Mouse (Mus musculus): ENCODE data around the gene L3hypdh. TPM values are rescaled to one million over a fixed set of nuclear protein-coding genes. Genes with fewer than 3 reads are reported as not detected.
A peak's percentile ranks its signal among the peaks of the same experiment; 100 is the strongest.

L3hypdh gene
- polyA plus RNA-seq, 1 experiment: 4.4 TPM

GRCm38 (mm10) chr12:72086166-72086825 is 1.1 kb upstream of the L3hypdh start:
- TF ChIP-seq CTCF (IDR thresholded peaks at IDR 0.05; ENCODE audit: extremely low read depth, insufficient read depth, low read length) (no peak), POLR2A (IDR thresholded peaks at IDR 0.05; ENCODE audit: extremely low read depth, insufficient read depth, low read length) (0 out of 2 replicates have a peak, but pooled peaks have one; percentile 76)
- Histone ChIP-seq H3K4me3 (ENCODE audit: insufficient read depth, low read length) (peak overlapping the region; percentile 64), H3K27ac (ENCODE audit: insufficient read depth, low read length) (peak overlapping the region; percentile 55), H3K4me1 (ENCODE audit: control insufficient read depth, insufficient read depth, low read length) (peaks cover 4% of the 10 kb centered on the region; the same call in 1 of the 2 replicates)

DNA sequence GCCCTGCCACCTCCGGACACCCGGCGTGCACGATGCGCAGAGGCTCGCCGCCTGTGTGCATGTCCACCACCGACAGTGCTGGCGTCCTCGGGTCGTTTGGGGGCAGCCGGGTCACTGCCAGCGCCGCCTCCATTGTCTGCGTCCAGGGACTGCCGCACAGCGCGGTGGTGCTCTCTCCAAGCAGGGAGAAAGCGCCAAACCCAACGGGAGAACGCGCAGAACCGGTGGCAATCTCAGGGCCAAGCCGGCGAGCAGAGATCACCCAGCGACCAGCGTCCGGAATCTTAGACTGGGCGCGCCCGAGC is 263 bp downstream of the L3hypdh start:
- peak overlapping the region; percentile 66 for H3K27ac ChIP-seq (ENCODE audit: insufficient read depth, low read length)
- no peak for TF ChIP-seq CTCF (IDR thresholded peaks at IDR 0.05; ENCODE audit: extremely low read depth, insufficient read depth, low read length)
- no peak for TF ChIP-seq POLR2A (IDR thresholded peaks at IDR 0.05; ENCODE audit: extremely low read depth, insufficient read depth, low read length)
- peak overlapping the region; percentile 64 for H3K4me3 ChIP-seq (ENCODE audit: insufficient read depth, low read length)
- peaks cover 4% of the 10 kb centered on the region; the same call in 1 of the 2 replicates for H3K4me1 ChIP-seq (ENCODE audit: control insufficient read depth, insufficient read depth, low read length)

- Histone ChIP-seq H3K4me1 (ENCODE audit: control insufficient read depth, insufficient read depth, low read length) (peaks cover 4% of the 10 kb centered on the region; the same call in 1 of the 2 replicates), H3K4me3 (ENCODE audit: insufficient read depth, low read length) (peak overlapping the region; percentile 64), H3K27ac (ENCODE audit: insufficient read depth, low read length) (peak overlapping the region; percentile 66)
- TF ChIP-seq CTCF (IDR thresholded peaks at IDR 0.05; ENCODE audit: extremely low read depth, insufficient read depth, low read length) (no peak), POLR2A (IDR thresholded peaks at IDR 0.05; ENCODE audit: extremely low read depth, insufficient read depth, low read length) (no peak)
Measured at GRCm38 (mm10) chr12:72084261-72085023, 797 bp downstream of the L3hypdh start.

GRCm38 (mm10) chr12:72083265-72083664 is 2.0 kb downstream of the L3hypdh start:
- no peak overlapping the region for H3K27ac ChIP-seq (ENCODE audit: insufficient read depth, low read length)
- TF ChIP-seq POLR2A (IDR thresholded peaks at IDR 0.05; ENCODE audit: extremely low read depth, insufficient read depth, low read length) (no peak), CTCF (IDR thresholded peaks at IDR 0.05; ENCODE audit: extremely low read depth, insufficient read depth, low read length) (no peak)
- H3K4me1 ChIP-seq (ENCODE audit: control insufficient read depth, insufficient read depth, low read length): peaks cover 4% of the 10 kb centered on the region; the same call in 1 of the 2 replicates
- no peak overlapping the region for H3K4me3 ChIP-seq (ENCODE audit: insufficient read depth, low read length)

- TF ChIP-seq CTCF (IDR thresholded peaks at IDR 0.05; ENCODE audit: extremely low read depth, insufficient read depth, low read length): no peak
- TF ChIP-seq POLR2A (IDR thresholded peaks at IDR 0.05; ENCODE audit: extremely low read depth, insufficient read depth, low read length): no peak
- H3K4me3 ChIP-seq (ENCODE audit: insufficient read depth, low read length): no peak overlapping the region
- H3K4me1 ChIP-seq (ENCODE audit: control insufficient read depth, insufficient read depth, low read length): peaks cover 2% of the 10 kb centered on the region; the same call in 1 of the 2 replicates
- H3K27ac ChIP-seq (ENCODE audit: insufficient read depth, low read length): no peak overlapping the region
Measured at GRCm38 (mm10) chr12:72082370-72082769, 2.9 kb downstream of the L3hypdh start.

GRCm38 (mm10) chr12:72081961-72082360 is 3.3 kb downstream of the L3hypdh start:
- Histone ChIP-seq H3K4me3 (ENCODE audit: insufficient read depth, low read length) (no peak overlapping the region), H3K27ac (ENCODE audit: insufficient read depth, low read length) (no peak overlapping the region), H3K4me1 (ENCODE audit: control insufficient read depth, insufficient read depth, low read length) (peaks cover 2% of the 10 kb centered on the region; the same call in 1 of the 2 replicates)
- TF ChIP-seq CTCF (IDR thresholded peaks at IDR 0.05; ENCODE audit: extremely low read depth, insufficient read depth, low read length): no peak

- no peak for TF ChIP-seq POLR2A (IDR thresholded peaks at IDR 0.05; ENCODE audit: extremely low read depth, insufficient read depth, low read length)
- no peak for TF ChIP-seq CTCF (IDR thresholded peaks at IDR 0.05; ENCODE audit: extremely low read depth, insufficient read depth, low read length)
- H3K4me3 ChIP-seq (ENCODE audit: insufficient read depth, low read length): no peak overlapping the region
- H3K4me1 ChIP-seq (ENCODE audit: control insufficient read depth, insufficient read depth, low read length): no peaks in the 10 kb centered on the region
- H3K27ac ChIP-seq (ENCODE audit: insufficient read depth, low read length): no peak overlapping the region
Measured at GRCm38 (mm10) chr12:72078248-72078647, 7.0 kb downstream of the L3hypdh start.

GRCm38 (mm10) chr12:72070327-72071269 is 14.6 kb downstream of the L3hypdh start, which contains the start of gene Gpr135:
Gene Gpr135 (minus strand): TSS chr12:72071125.
- Histone ChIP-seq H3K27ac (ENCODE audit: insufficient read depth, low read length) (peak within 1 kb of the TSS; percentile 93), H3K4me3 (ENCODE audit: insufficient read depth, low read length) (peak within 1 kb of the TSS; percentile 85), H3K4me1 (ENCODE audit: control insufficient read depth, insufficient read depth, low read length) (no peaks in the 10 kb centered on the region; the same call in 1 of the 2 replicates)
- peak; percentile 64 for TF ChIP-seq POLR2A (IDR thresholded peaks at IDR 0.05; ENCODE audit: extremely low read depth, insufficient read depth, low read length)
- peak; percentile 50 for TF ChIP-seq CTCF (IDR thresholded peaks at IDR 0.05; ENCODE audit: extremely low read depth, insufficient read depth, low read length)
